Comparison of ENCODE assay signal across 10 mouse cellular contexts in the genomic region with DNA sequence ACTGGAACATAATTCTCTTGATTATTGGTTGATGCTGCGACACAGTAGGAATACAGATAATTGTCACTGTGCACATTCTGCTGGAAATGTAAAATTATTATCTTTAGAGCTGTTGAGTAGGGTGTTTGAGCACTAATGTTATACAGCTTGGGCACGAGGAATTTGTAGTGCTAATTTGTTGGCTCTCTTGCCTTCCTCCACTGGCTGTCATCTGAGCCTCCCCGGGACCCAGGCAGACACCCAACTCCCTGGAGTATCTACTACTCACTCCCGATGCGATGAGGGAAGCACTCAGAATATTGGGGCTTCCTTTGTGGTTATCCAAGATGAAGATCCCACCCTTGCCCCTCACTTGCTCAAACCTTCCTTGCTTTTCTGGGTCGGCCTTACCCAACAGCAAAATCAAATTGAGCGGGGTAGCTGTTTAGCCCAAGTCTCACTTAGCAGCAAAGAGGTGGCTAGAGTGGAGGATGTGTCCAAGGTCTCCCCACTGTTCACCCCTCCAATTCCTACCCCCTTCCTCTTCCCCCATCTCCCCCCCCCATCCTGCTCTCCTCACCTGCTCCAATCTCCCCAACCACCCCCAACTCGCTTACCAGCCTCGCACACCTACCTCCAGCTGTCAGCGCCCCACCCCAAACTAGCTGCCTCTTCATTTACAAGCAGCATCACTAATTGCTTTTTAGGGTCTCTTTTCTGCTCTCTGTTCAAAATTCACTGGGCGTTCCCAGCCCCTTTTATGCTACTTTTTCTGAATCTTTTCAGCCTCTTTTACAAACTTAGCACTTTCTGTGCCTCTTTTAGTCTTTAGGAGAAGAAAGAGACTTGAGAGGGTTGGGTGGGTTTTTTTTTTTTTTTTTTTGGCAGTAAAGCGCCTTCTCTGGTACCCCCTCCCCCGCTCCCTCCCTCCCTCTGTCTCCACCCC. TPM values are rescaled to one million over a fixed set of nuclear protein-coding genes. Genes with fewer than 3 reads are reported as not detected.
A peak's percentile ranks its signal among the peaks of the same experiment; 100 is the strongest.
DNase-seq lines count a peak whose midpoint lies in the region; ATAC-seq and TF ChIP-seq lines count a peak whose summit lies in the region.
"Had no signal": no experiment of that assay in that cellular context is flagged by ENCODE, and none has a peak within 500 bp of the region (broad histone marks: within the 10 kb centered on the region; RNA-seq: fewer than 3 reads in every experiment).

No protein-coding gene starts in this region.

- H3K27me3 ChIP-seq in kidney, postnatal 0 days (ENCODE audit: insufficient read depth, low read length) = no peaks in the 10 kb centered on the region
- H3K27me3 ChIP-seq in forebrain, postnatal 0 days (ENCODE audit: insufficient read depth, low read length) = no peaks in the 10 kb centered on the region
- H3K27me3 ChIP-seq in midbrain, embryonic 13.5 days = no peaks in the 10 kb centered on the region

- H3K4me1 ChIP-seq in kidney, postnatal 0 days (replicated peaks; ENCODE audit: insufficient read depth, low read length) = no peaks in the 10 kb centered on the region
- peaks cover 5% of the 10 kb centered on the region; the same call in 1 of the 2 replicates for H3K4me1 ChIP-seq in forebrain, postnatal 0 days (ENCODE audit: insufficient read depth)
- H3K4me1 ChIP-seq in midbrain, embryonic 13.5 days (replicated peaks) = peaks cover 35% of the 10 kb centered on the region

- no peaks in the 10 kb centered on the region for H3K36me3 ChIP-seq in kidney, postnatal 0 days (ENCODE audit: insufficient read depth, low read length)
- H3K36me3 ChIP-seq in forebrain, postnatal 0 days (ENCODE audit: insufficient read depth) = no peaks in the 10 kb centered on the region
- H3K36me3 ChIP-seq in midbrain, embryonic 13.5 days = no peaks in the 10 kb centered on the region

- no peak for TF ChIP-seq CTCF in kidney, postnatal 0 days (IDR thresholded peaks at IDR 0.05; ENCODE audit: low read depth)
- TF ChIP-seq CTCF in brain, embryonic 14.5 days (IDR thresholded peaks at IDR 0.05; ENCODE audit: borderline replicate concordance, extremely low read depth, insufficient read depth, insufficient read length) = no peak
- no peak for TF ChIP-seq CTCF in forebrain, postnatal 0 days (IDR thresholded peaks at IDR 0.05; ENCODE audit: low read depth)

- no peak for ATAC-seq in kidney, postnatal 0 days (replicated peaks; ENCODE audit: low FRiP score, low read depth)
- peak; percentile 71 for ATAC-seq in forebrain, postnatal 0 days
- peak; percentile 46 for ATAC-seq in midbrain, embryonic 13.5 days
- no peak for ATAC-seq in erythroid progenitor cell, adult 5-6 weeks (replicated peaks; ENCODE audit: low FRiP score, poor library complexity, severe bottlenecking)

- DNase-seq in kidney, postnatal 0 days (ENCODE audit: low spot score) = peak; percentile 2
- DNase-seq in kidney, postnatal 14 days = no peak
- DNase-seq in brain, embryonic 14.5 days (ENCODE audit: low read depth) = peak; percentile 79
- DNase-seq in forebrain, postnatal 0 days = peak; percentile 53
- no peak for DNase-seq in gastrocnemius, postnatal 4 days (ENCODE audit: low spot score in 2 of 2)
- DNase-seq in spleen, postnatal 4 days (ENCODE audit: low spot score in 2 of 2) = no peak
- DNase-seq: cerebellum, adult 8-10 months had no signal

- peak overlapping the region; percentile 21; the same call in 1 of the 2 replicates for H3K4me2 ChIP-seq in kidney, postnatal 0 days (ENCODE audit: low read length)
- peak overlapping the region; percentile 29 for H3K4me2 ChIP-seq in forebrain, postnatal 0 days (ENCODE audit: low read depth)
- peak overlapping the region; percentile 32 for H3K4me2 ChIP-seq in midbrain, embryonic 13.5 days (replicated peaks)

- H3K27ac ChIP-seq in kidney, postnatal 0 days = no peak overlapping the region
- peak overlapping the region; percentile 54 for H3K27ac ChIP-seq in forebrain, postnatal 0 days (ENCODE audit: low read depth, low read length)
- peak overlapping the region; percentile 77 for H3K27ac ChIP-seq in midbrain, embryonic 13.5 days
- H3K27ac ChIP-seq: liver, embryonic 14.5 days had no signal

- no peaks in the 10 kb centered on the region for H3K9me3 ChIP-seq in kidney, postnatal 0 days (replicated peaks; ENCODE audit: low read length)
- no peaks in the 10 kb centered on the region for H3K9me3 ChIP-seq in forebrain, postnatal 0 days (ENCODE audit: low read length)
- H3K9me3 ChIP-seq in midbrain, embryonic 13.5 days = no peaks in the 10 kb centered on the region

- TF ChIP-seq POLR2A in brain, embryonic 14.5 days (IDR thresholded peaks at IDR 0.05; ENCODE audit: borderline replicate concordance, extremely low read depth, insufficient read depth, insufficient read length, poor library complexity, severe bottlenecking) = no peak

- H3K4me3 ChIP-seq in kidney, postnatal 0 days (replicated peaks; ENCODE audit: low read depth, low read length) = no peak overlapping the region
- no peak overlapping the region for H3K4me3 ChIP-seq in forebrain, postnatal 0 days (ENCODE audit: low read depth, low read length)
- H3K4me3 ChIP-seq in midbrain, embryonic 13.5 days (replicated peaks) = no peak overlapping the region

- 16% methylated on average over 13 of the region's 13 CpGs for WGBS in kidney, postnatal 0 days
- whole genome bisulfite sequencing in forebrain, postnatal 0 days = 8% methylated on average over 13 of the region's 13 CpGs
- WGBS in midbrain, embryonic 13.5 days = 14% methylated on average over 13 of the region's 13 CpGs

- H3K9ac ChIP-seq in kidney, postnatal 0 days (ENCODE audit: low read depth, low read length) = no peak overlapping the region
- no peak overlapping the region for H3K9ac ChIP-seq in forebrain, postnatal 0 days
- no peak overlapping the region for H3K9ac ChIP-seq in midbrain, embryonic 13.5 days (replicated peaks)
- H3K9ac ChIP-seq: liver, embryonic 14.5 days had no signal

RNA-seq across cellular contexts. Expression of gene Ascl1, which starts 46.4 kb away (rescaled TPM):
- polyA plus RNA-seq in kidney, postnatal 0 days (2015; fragmentation: Nextera tagmentation; extraction: Ambion mirVana) = 0.30 and 0.41 TPM in 2 replicates
- 46.5 and 48.3 TPM in 2 replicates for polyA plus RNA-seq in brain, embryonic 14.5 days (2012; rRNA removed)
- 19.5 and 25.1 TPM in 2 replicates for total RNA-seq in forebrain, postnatal 0 days (2014; rRNA removed)
- 4.7 and 5.6 TPM in 2 replicates for polyA plus RNA-seq in forebrain, postnatal 0 days (2015; fragmentation: Nextera tagmentation; extraction: Ambion mirVana)
- polyA plus RNA-seq in midbrain, embryonic 13.5 days (2015; fragmentation: Nextera tagmentation; extraction: Ambion mirVana) = 33.3 and 53.1 TPM in 2 replicates
- total RNA-seq in gastrocnemius, postnatal 4 days (2021) = under 1 TPM in 1 of 2 experiments, not detected in 1; 0.10 TPM
- total RNA-seq in erythroid progenitor cell, adult 5-6 weeks (2015; ENCODE audit: low replicate concordance) = not detected in 2 replicates
- total RNA-seq in erythroid progenitor cell, adult 5-6 weeks (2017; ENCODE audit: low replicate concordance) = not detected in 2 replicates

Comparison
In these comparisons a context has a peak if more than half of its experiments do, and no peak if none do; other contexts are left out.
1. DNase-seq: peak in kidney, postnatal 0 days (single experiment), brain, embryonic 14.5 days (single experiment) and forebrain, postnatal 0 days (single experiment); none in kidney, postnatal 14 days (single experiment), gastrocnemius, postnatal 4 days (0 of 2) and spleen, postnatal 4 days (0 of 2).
2. ATAC-seq: peak in forebrain, postnatal 0 days (single experiment) and midbrain, embryonic 13.5 days (single experiment); none in kidney, postnatal 0 days (single experiment) and erythroid progenitor cell, adult 5-6 weeks (single experiment).
3. Peak in every context shown above with its lines, with median percentiles within 50 percentile points of each other: H3K4me2 ChIP-seq.